In genomic region chr9:21936692-21937570, GRCm38 (mm10) we compare ENCODE assay signal across 8 mouse cellular contexts. TPM values are rescaled to one million over a fixed set of nuclear protein-coding genes. Genes with fewer than 3 reads are reported as not detected.
DNase-seq lines count a peak whose midpoint lies in the region; ATAC-seq and TF ChIP-seq lines count a peak whose summit lies in the region.

Gene Plppr2, plus strand, starts transcription at chr9:21937033.

- H3K27ac ChIP-seq in bone marrow macrophage, adult 2 months (ENCODE audit: insufficient read depth, low read depth, low read length), result no peak within 1 kb of the TSS
- H3K27ac ChIP-seq in embryonic fibroblast, embryonic 13.5 days (ENCODE audit: insufficient read depth, low read length), result peak within 1 kb of the TSS; percentile 9; the same call in 1 of the 2 replicates
- peak within 1 kb of the TSS; percentile 70; the same call in 1 of the 2 replicates for H3K27ac ChIP-seq in limb, embryonic 13.5 days
- H3K27ac ChIP-seq in midbrain, embryonic 15.5 days, result peak within 1 kb of the TSS; percentile 89

- H3K36me3 ChIP-seq in limb, embryonic 13.5 days, result peaks cover 7% of the 10 kb centered on the region; the same call in 1 of the 2 replicates
- peaks cover 10% of the 10 kb centered on the region; the same call in 1 of the 2 replicates for H3K36me3 ChIP-seq in midbrain, embryonic 15.5 days (replicated peaks)

- 2% methylated on average over 41 of the region's 43 CpGs for WGBS in limb, embryonic 13.5 days
- under 1% methylated on average over 38 of the region's 43 CpGs for WGBS in midbrain, embryonic 15.5 days

- peak within 1 kb of the TSS; percentile 64 for H3K4me3 ChIP-seq in bone marrow macrophage, adult 2 months (ENCODE audit: insufficient read depth, low read length)
- peak within 1 kb of the TSS; percentile 40 for H3K4me3 ChIP-seq in embryonic fibroblast, embryonic 13.5 days (ENCODE audit: insufficient read depth, low read length)
- H3K4me3 ChIP-seq in limb, embryonic 13.5 days, result peak within 1 kb of the TSS; percentile 61
- H3K4me3 ChIP-seq in midbrain, embryonic 15.5 days, result peak within 1 kb of the TSS; percentile 93

- no peak for TF ChIP-seq CTCF in bone marrow macrophage, adult 2 months (IDR thresholded peaks at IDR 0.05; ENCODE audit: low read depth, low read length)
- no peak for TF ChIP-seq CTCF in embryonic fibroblast, embryonic 13.5 days (IDR thresholded peaks at IDR 0.05; ENCODE audit: borderline replicate concordance, insufficient read depth, low read length)

- peaks cover 3% of the 10 kb centered on the region; the same call in 1 of the 2 replicates for H3K27me3 ChIP-seq in limb, embryonic 13.5 days
- no peaks in the 10 kb centered on the region for H3K27me3 ChIP-seq in midbrain, embryonic 15.5 days (replicated peaks)

- peak within 1 kb of the TSS; percentile 72 for H3K9ac ChIP-seq in limb, embryonic 13.5 days
- peak within 1 kb of the TSS; percentile 81 for H3K9ac ChIP-seq in midbrain, embryonic 15.5 days

- no peaks in the 10 kb centered on the region for H3K9me3 ChIP-seq in limb, embryonic 13.5 days
- no peaks in the 10 kb centered on the region for H3K9me3 ChIP-seq in midbrain, embryonic 15.5 days

- no peak for TF ChIP-seq POLR2A in bone marrow macrophage, adult 2 months (IDR thresholded peaks at IDR 0.05; ENCODE audit: borderline replicate concordance, low read depth, low read length)
- peak; percentile 83 for TF ChIP-seq POLR2A in embryonic fibroblast, embryonic 13.5 days (IDR thresholded peaks at IDR 0.05; ENCODE audit: low read depth, low read length)

- 0 out of 2 replicates have a peak, but pooled peaks cover 3% of the 10 kb centered on the region for H3K4me1 ChIP-seq in bone marrow macrophage, adult 2 months (ENCODE audit: control insufficient read depth, insufficient read depth, low read length)
- peaks cover 3% of the 10 kb centered on the region for H3K4me1 ChIP-seq in embryonic fibroblast, embryonic 13.5 days (ENCODE audit: control insufficient read depth, insufficient read depth, low read length)
- H3K4me1 ChIP-seq in limb, embryonic 13.5 days, result peaks cover 11% of the 10 kb centered on the region
- H3K4me1 ChIP-seq in midbrain, embryonic 15.5 days, result peaks cover 26% of the 10 kb centered on the region

- DNase-seq in A20 (ENCODE audit: low read depth, low spot score), result peak; percentile 89
- DNase-seq in heart, adult 9 months (ENCODE audit: low spot score in 2 of 2), result peak; percentile 91 to 96
- peak; percentile 98 for DNase-seq in kidney, adult 9 months
- DNase-seq in spleen, adult 18-20 months, result peak; percentile 75 to 80

- ATAC-seq in limb, embryonic 13.5 days (ENCODE audit: low FRiP score, low read depth), result peak; percentile 97
- peak; percentile 91 for ATAC-seq in midbrain, embryonic 15.5 days (replicated peaks)

- peak within 1 kb of the TSS; percentile 75 for H3K4me2 ChIP-seq in limb, embryonic 13.5 days (replicated peaks)
- peak within 1 kb of the TSS; percentile 65 for H3K4me2 ChIP-seq in midbrain, embryonic 15.5 days

RNA-seq across cellular contexts. Expression of gene Plppr2, which starts in this region (rescaled TPM):
- 5.8 and 6.0 TPM in 2 replicates for polyA plus RNA-seq in bone marrow macrophage, adult 2 months (2012; ENCODE audit: insufficient read depth, insufficient read length, missing spikeins)
- polyA plus RNA-seq in embryonic fibroblast, embryonic 13.5 days (2011; ENCODE audit: insufficient read length, low read depth, missing spikeins), result 13.1 and 14.9 TPM in 2 replicates
- 8.5 and 9.1 TPM in 2 replicates for polyA plus RNA-seq in limb, embryonic 13.5 days (2015; fragmentation: Nextera tagmentation; extraction: Ambion mirVana)
- polyA plus RNA-seq in midbrain, embryonic 15.5 days (2015; fragmentation: Nextera tagmentation; extraction: Ambion mirVana), result 116 and 120 TPM in 2 replicates

Comparison
In these comparisons a context has a peak if more than half of its experiments do, and no peak if none do; other contexts are left out.
1. H3K4me3 ChIP-seq: peak in every context shown above with its lines; median percentile 93 in midbrain, embryonic 15.5 days; 64 in bone marrow macrophage, adult 2 months; 61 in limb, embryonic 13.5 days; 40 in embryonic fibroblast, embryonic 13.5 days.